Mouse (Mus musculus) granulocyte monocyte progenitor cell, adult 5-6 weeks (primary cell): ENCODE data around the gene Cebpz. TPM values are rescaled to one million over a fixed set of nuclear protein-coding genes. Genes with fewer than 3 reads are reported as not detected.

Source experiments
- ATAC-seq: replicated peaks from 2 replicates; pipeline ENCODE4 v1.8.0; 2016; ENCODE audit warnings: mild to moderate bottlenecking, moderate TSS enrichment, inconsistent platforms; ENCODE audit not compliant: poor library complexity, severe bottlenecking
- total RNA-seq, 2 experiments: library from RNA; stranded (forward) in 1 of 2; stranded (reverse) in 1 of 2; fragments of 200-712, 200-1000 nt in 1 of 2; fragments of >200 nt in 1 of 2; fragmentation: Nextera tagmentation in 1 of 2; gene quantifications; 2 replicates each; pipeline ENCODE4 v1.2.3; 2014 to 2017

The Cebpz gene
- total RNA-seq, 2 experiments from 2014 or later, result 62.4 to 124 TPM

GRCm38 (mm10) chr17:78906892-78907291, 30.0 kb downstream of the Cebpz start, which contains the start of gene Sult6b1:
Sult6b1 (minus strand) TSS chr17:78906992.
- ATAC-seq, result no peak

- ATAC-seq, result peak; percentile 97
Measured at GRCm38 (mm10) chr17:78903158-78903557, 33.7 kb downstream of the Cebpz start.

DNA sequence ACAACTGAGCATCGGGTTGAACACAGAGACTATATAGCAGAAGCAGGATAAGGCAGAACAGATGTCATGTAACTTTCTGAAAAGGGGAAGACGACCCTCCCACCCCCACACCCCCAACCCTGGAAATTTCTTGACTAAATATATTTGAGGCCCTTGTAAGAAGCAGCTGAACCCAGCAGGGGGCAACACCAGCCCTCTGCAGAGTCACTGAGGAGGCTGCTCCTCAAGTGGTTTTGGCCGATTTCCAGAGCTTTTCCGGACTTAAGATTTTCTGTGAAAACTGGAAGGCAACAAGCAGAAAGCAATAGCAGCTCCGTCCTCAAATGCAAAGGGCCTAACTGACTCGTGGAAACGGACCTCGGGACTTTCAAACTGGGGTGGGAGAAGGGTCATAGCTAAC, 41.5 kb downstream of the Cebpz start:
- ATAC-seq, result peak; percentile 65

GRCm38 (mm10) chr17:78894991-78895390, 41.9 kb downstream of the Cebpz start:
- no peak for ATAC-seq

DNA sequence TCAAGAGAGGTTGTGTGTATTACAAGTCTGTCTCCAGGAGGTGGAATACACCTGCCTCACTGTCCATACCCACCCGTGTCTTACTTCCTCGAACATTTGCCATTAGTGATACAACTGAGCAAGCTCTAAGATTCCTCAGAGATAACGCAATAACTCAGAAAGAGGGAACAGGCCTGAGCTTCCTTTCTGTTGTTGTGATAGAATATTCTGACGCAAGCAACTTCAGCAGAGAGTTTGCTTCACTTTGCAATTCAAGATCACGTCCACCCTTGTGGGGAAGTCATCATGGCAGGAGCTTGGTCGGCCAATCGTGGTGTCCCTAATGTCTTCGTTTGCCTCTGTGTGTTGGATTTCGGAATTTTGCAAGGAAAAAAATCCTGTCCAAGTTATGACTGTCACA, 45.8 kb downstream of the Cebpz start:
- ATAC-seq, result peak; percentile 85

GRCm38 (mm10) chr17:78889184-78889583, 47.7 kb downstream of the Cebpz start:
- no peak for ATAC-seq

GRCm38 (mm10) chr17:78888554-78888953, 48.3 kb downstream of the Cebpz start:
- no peak for ATAC-seq

- ATAC-seq, result no peak
Measured at GRCm38 (mm10) chr17:78885286-78886065, 51.4 kb downstream of the Cebpz start.

GRCm38 (mm10) chr17:78883291-78883690, 53.6 kb downstream of the Cebpz start:
- no peak for ATAC-seq

GRCm38 (mm10) chr17:78882401-78883112, 54.3 kb downstream of the Cebpz start, which contains the start of gene Eif2ak2:
Eif2ak2 (minus strand) TSS chr17:78882573.
- peak; percentile 97 for ATAC-seq

- peak; percentile 56 for ATAC-seq
Measured at GRCm38 (mm10) chr17:78881878-78882304, 55.0 kb downstream of the Cebpz start.

DNA sequence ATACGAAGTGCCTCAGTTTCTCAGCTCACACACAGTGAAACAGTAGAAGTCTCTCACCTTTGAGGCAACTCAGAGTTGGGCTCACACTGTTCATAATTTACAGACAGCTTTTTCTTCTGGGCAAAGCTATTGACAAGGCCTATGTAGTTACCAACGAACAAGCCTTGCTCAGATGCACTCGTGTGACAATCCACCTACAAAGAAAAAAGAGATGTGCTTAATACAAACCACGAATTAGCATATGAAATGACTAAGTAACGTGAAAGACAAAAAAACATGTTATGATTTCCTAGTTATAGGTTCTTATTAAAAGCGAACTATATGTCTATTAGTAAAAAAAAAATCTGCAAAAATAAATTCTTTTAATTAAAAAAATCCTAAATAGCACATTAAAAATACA, 63.0 kb downstream of the Cebpz start:
- ATAC-seq, result no peak

Other genes with a start within 250 kb of the Cebpz start
- 12.9 and 17.9 TPM in 2 replicates for gene Strn, start 199.9 kb downstream of the Cebpz start, total RNA-seq (2014; fragmentation: Nextera tagmentation)
- gene Strn, start 199.9 kb downstream of the Cebpz start, total RNA-seq (2017), result 31.3 and 34.9 TPM in 2 replicates
- gene Heatr5b, start 101.7 kb downstream of the Cebpz start, total RNA-seq (2014; fragmentation: Nextera tagmentation), result 20.3 and 21.0 TPM in 2 replicates
- 16.0 and 19.7 TPM in 2 replicates for gene Heatr5b, start 101.7 kb downstream of the Cebpz start, total RNA-seq (2017)
- 11.1 and 12.5 TPM in 2 replicates for gene Gpatch11, start 101.5 kb downstream of the Cebpz start, total RNA-seq (2014; fragmentation: Nextera tagmentation)
- gene Gpatch11, start 101.5 kb downstream of the Cebpz start, total RNA-seq (2017), result 17.7 and 25.9 TPM in 2 replicates
- 22.9 and 31.6 TPM in 2 replicates for gene Eif2ak2, start 54.5 kb downstream of the Cebpz start, total RNA-seq (2014; fragmentation: Nextera tagmentation)
- 33.2 and 44.3 TPM in 2 replicates for gene Eif2ak2, start 54.5 kb downstream of the Cebpz start, total RNA-seq (2017)
- gene Sult6b1, start 30.1 kb downstream of the Cebpz start, total RNA-seq (2014; fragmentation: Nextera tagmentation), result not detected in 2 replicates
- gene Sult6b1, start 30.1 kb downstream of the Cebpz start, total RNA-seq (2017), result not detected in 2 replicates
- 31.0 and 34.8 TPM in 2 replicates for gene Cebpzos, start 20.6 kb downstream of the Cebpz start, total RNA-seq (2014; fragmentation: Nextera tagmentation)
- 53.7 and 66.1 TPM in 2 replicates for gene Cebpzos, start 20.6 kb downstream of the Cebpz start, total RNA-seq (2017)
- gene Ndufaf7, start 70 bp upstream of the Cebpz start, total RNA-seq (2014; fragmentation: Nextera tagmentation), result 47.9 and 49.7 TPM in 2 replicates
- 25.9 and 34.5 TPM in 2 replicates for gene Ndufaf7, start 70 bp upstream of the Cebpz start, total RNA-seq (2017)
- gene Prkd3, start 83.8 kb upstream of the Cebpz start, total RNA-seq (2014; fragmentation: Nextera tagmentation), result 44.2 and 52.7 TPM in 2 replicates
- 49.8 and 51.1 TPM in 2 replicates for gene Prkd3, start 83.8 kb upstream of the Cebpz start, total RNA-seq (2017)
- 1.1 and 4.3 TPM in 2 replicates for gene Qpct, start 114.8 kb upstream of the Cebpz start, total RNA-seq (2014; fragmentation: Nextera tagmentation)
- 0.21 and 1.6 TPM in 2 replicates for gene Qpct, start 114.8 kb upstream of the Cebpz start, total RNA-seq (2017)